Mouse (Mus musculus) hindbrain, embryonic 13.5 days (tissue): Measurements from ENCODE around the gene Igll1. TPM values are rescaled to one million over a fixed set of nuclear protein-coding genes. Genes with fewer than 3 reads are reported as not detected.
A peak's percentile ranks its signal among the peaks of the same experiment; 100 is the strongest.

ENCODE experiments used
- ATAC-seq: fragments of 200-750 bp; cut with Nextera tagmentation; 2 replicates; pipeline ENCODE4 v1.8.0; 2017; ENCODE audit warnings: moderate TSS enrichment; ENCODE audit not compliant: low FRiP score
- H3K27ac ChIP-seq: fragments of 300-500 bp; sonication (generic); 2 replicates; pipeline ENCODE4 v1.5.1; 2015; ENCODE audit warnings: inconsistent platforms, mild to moderate bottlenecking, moderate library complexity
- H3K27me3 ChIP-seq: fragments of 300-500 bp; sonication (generic); 2 replicates; pipeline ENCODE4 v1.6.1; 2015; ENCODE audit warnings: mild to moderate bottlenecking, inconsistent platforms
- H3K36me3 ChIP-seq: fragments of 300-500 bp; sonication (generic); 2 replicates; pipeline ENCODE4 v1.6.1; 2015; ENCODE audit warnings: mild to moderate bottlenecking, inconsistent platforms
- H3K4me1 ChIP-seq: fragments of 300-500 bp; sonication (generic); replicated peaks from 2 replicates; pipeline ENCODE4 v1.6.1; 2015; ENCODE audit warnings: inconsistent platforms
- H3K4me2 ChIP-seq: fragments of 300-500 bp; sonication (generic); 2 replicates; pipeline ENCODE4 v1.6.1; 2015; ENCODE audit warnings: inconsistent platforms, mild to moderate bottlenecking, moderate library complexity
- H3K4me3 ChIP-seq: fragments of 300-500 bp; sonication (generic); 2 replicates; pipeline ENCODE4 v1.5.1; 2015; ENCODE audit warnings: mild to moderate bottlenecking, inconsistent platforms
- H3K9ac ChIP-seq: fragments of 300-500 bp; sonication (generic); 2 replicates; pipeline ENCODE4 v1.6.1; 2015; ENCODE audit warnings: mild to moderate bottlenecking, inconsistent platforms
- H3K9me3 ChIP-seq: fragments of 300-500 bp; sonication (generic); 2 replicates; pipeline ENCODE4 v1.6.1; 2016; ENCODE audit warnings: inconsistent platforms
- WGBS: fragments of 180-500 bp; shearing (Covaris S2); methylation state at CpG from one replicate; pipeline ENCODE4 v1.1.7; 2015; 5-methylcytosine and 5-hydroxymethylcytosine counted together
- polyA plus RNA-seq: library from polyadenylated mRNA; unstranded; fragments of >200 nt; fragmentation: Nextera tagmentation; extraction: Ambion mirVana; gene quantifications from 2 replicates; pipeline ENCODE4 v1.2.1, GENCODE M21; 2015

Gene Igll1
- polyA plus RNA-seq, result 0.14 TPM in 1 of 2 replicates, not detected in the other

DNA sequence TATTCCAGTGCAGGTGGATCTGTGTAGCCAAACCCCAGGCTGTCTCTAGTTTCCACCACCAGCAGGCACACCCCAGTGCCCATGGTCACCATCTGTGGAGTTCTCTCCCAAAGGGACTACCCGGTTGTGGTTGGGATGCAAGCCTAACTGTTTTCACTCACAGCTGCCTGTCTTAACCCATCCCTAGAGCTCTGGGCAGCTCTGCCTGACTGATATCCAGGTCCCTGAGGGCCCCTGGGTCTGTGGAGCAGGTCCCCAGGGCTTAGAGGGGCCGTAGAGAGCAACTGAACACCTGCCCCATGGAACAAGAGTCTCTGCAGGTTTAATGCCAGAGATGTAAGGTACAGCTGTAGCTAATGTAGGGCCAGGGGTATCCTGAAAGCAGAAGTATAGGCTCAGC lies at the start of gene Igll1:
Igll1 (minus strand) TSS at position 8 of the 400 bp plus-strand sequence.
- Histone ChIP-seq H3K27ac (no peak within 1 kb of the TSS), H3K27me3 (no peaks in the 10 kb centered on the region), H3K4me3 (no peak within 1 kb of the TSS), H3K9me3 (no peaks in the 10 kb centered on the region), H3K36me3 (no peaks in the 10 kb centered on the region), H3K9ac (no peak within 1 kb of the TSS), H3K4me1 (no peaks in the 10 kb centered on the region), H3K4me2 (no peak within 1 kb of the TSS)
- WGBS, result 84% methylated on average over 2 of the region's 2 CpGs
- ATAC-seq, result no peak

GRCm38 (mm10) chr16:16913440-16913839 lies 49.7 kb upstream of the Igll1 start:
- ATAC-seq, result no peak
- Histone ChIP-seq H3K36me3 (peaks cover 97% of the 10 kb centered on the region), H3K4me3 (no peak overlapping the region), H3K27me3 (no peaks in the 10 kb centered on the region), H3K27ac (no peak overlapping the region), H3K4me1 (peaks cover 12% of the 10 kb centered on the region), H3K4me2 (no peak overlapping the region), H3K9me3 (no peaks in the 10 kb centered on the region), H3K9ac (no peak overlapping the region)
- 77% methylated on average over 1 of the region's 1 CpGs for WGBS

GRCm38 (mm10) chr16:16911641-16912597 lies 48.1 kb upstream of the Igll1 start:
- H3K4me3 ChIP-seq, result no peak overlapping the region
- H3K4me2 ChIP-seq, result no peak overlapping the region
- 28% methylated on average over 13 of the region's 13 CpGs for WGBS
- peaks cover 97% of the 10 kb centered on the region for H3K36me3 ChIP-seq
- ATAC-seq, result peak; percentile 86
- peak overlapping the region; percentile 84 for H3K27ac ChIP-seq
- peaks cover 12% of the 10 kb centered on the region for H3K4me1 ChIP-seq
- no peaks in the 10 kb centered on the region for H3K27me3 ChIP-seq
- H3K9ac ChIP-seq, result 0 out of 2 replicates have a peak overlapping the region, but pooled peaks have one; percentile 24
- H3K9me3 ChIP-seq, result no peaks in the 10 kb centered on the region

DNA sequence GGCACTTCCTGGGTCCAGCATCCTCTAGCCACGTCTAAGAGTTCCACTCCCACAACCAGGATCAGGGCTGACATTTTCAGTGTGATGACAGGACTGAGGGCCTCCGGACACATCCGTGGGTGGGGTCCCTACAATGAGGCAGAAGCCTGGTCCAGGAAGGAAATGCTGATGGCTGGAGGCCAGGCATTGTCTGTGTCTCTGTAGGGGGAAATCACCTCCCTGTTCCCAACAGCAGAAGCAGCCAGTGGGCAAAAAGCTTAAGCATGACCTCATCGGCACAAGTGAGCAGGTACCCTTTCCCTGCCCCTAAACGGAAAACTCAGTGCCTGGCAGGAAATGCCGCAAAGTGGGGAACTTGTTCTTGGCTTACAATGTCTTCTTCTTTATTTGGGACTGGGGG lies 44.0 kb upstream of the Igll1 start:
- Histone ChIP-seq H3K4me2 (no peak overlapping the region), H3K4me3 (no peak overlapping the region)
- no peak for ATAC-seq

GRCm38 (mm10) chr16:16903188-16903587 lies 39.4 kb upstream of the Igll1 start:
- Histone ChIP-seq H3K4me3 (no peak overlapping the region), H3K9ac (no peak overlapping the region), H3K27ac (no peak overlapping the region), H3K9me3 (no peaks in the 10 kb centered on the region), H3K27me3 (no peaks in the 10 kb centered on the region), H3K4me1 (peaks cover 10% of the 10 kb centered on the region), H3K36me3 (peaks cover 66% of the 10 kb centered on the region), H3K4me2 (no peak overlapping the region)
- WGBS, result 92% methylated on average over 5 of the region's 5 CpGs
- ATAC-seq, result no peak

More for the DNA sequence above, 44.0 kb upstream of the Igll1 start:
- Histone ChIP-seq H3K9me3 (no peaks in the 10 kb centered on the region), H3K27me3 (no peaks in the 10 kb centered on the region), H3K4me1 (peaks cover 12% of the 10 kb centered on the region), H3K36me3 (peaks cover 99% of the 10 kb centered on the region), H3K9ac (no peak overlapping the region), H3K27ac (no peak overlapping the region)
- WGBS, result 81% methylated on average over 6 of the region's 6 CpGs

DNA sequence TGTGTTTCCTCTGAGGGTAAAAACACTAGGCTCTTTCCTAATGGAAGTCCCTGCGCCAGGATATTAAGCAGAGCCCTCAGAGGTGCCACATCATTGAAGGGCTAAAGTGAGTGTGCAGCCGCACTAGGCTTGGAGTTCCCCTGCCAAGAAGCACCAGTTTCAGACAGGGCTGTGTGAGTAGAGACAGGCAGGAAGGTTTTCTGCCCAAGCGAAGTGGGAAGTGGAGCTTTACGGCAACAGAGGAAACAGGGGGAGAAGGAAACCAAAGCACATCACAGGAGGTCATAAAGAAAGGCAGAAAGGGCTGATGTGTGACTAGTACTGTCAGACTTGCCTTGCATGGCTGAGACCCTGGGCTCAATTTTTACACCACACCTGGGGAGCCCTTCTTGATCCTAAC lies 38.5 kb upstream of the Igll1 start:
- 89% methylated on average over 4 of the region's 4 CpGs for WGBS
- H3K36me3 ChIP-seq, result peaks cover 57% of the 10 kb centered on the region
- no peak for ATAC-seq
- no peak overlapping the region for H3K9ac ChIP-seq
- H3K4me1 ChIP-seq, result peaks cover 19% of the 10 kb centered on the region
- H3K27ac ChIP-seq, result no peak overlapping the region
- no peak overlapping the region for H3K4me3 ChIP-seq
- no peaks in the 10 kb centered on the region for H3K9me3 ChIP-seq
- no peak overlapping the region for H3K4me2 ChIP-seq
- no peaks in the 10 kb centered on the region for H3K27me3 ChIP-seq

DNA sequence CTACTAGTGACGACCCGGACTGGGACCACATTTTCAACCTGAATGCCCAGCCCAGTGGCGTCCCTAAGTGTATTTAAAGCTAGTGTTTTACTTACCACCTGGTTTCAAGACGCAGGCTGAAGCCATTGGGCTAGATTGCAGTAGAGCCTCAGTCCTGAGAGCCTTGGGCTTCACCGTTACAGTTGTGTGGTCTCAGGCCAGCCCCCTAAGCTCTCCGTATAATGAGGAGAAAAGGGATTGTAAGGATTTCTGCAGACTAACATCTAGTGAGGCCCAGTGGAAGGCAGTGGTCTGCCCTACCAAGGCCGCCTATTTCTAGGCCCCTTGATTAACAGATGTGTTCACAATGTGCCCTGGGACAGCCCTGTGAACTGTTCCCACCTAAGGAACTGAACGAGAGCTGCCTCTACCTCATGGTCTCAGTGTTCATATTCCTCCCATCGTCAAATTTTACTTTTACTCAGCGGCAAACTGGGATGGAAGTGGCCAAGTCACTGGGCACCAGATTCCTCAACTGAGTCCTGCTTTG lies 33.3 kb upstream of the Igll1 start:
- H3K9ac ChIP-seq, result peak overlapping the region; percentile 80
- H3K36me3 ChIP-seq, result peaks cover 27% of the 10 kb centered on the region
- no peaks in the 10 kb centered on the region for H3K27me3 ChIP-seq
- H3K27ac ChIP-seq, result peak overlapping the region; percentile 79
- peak; percentile 3; the same call in 1 of the 2 replicates for ATAC-seq
- WGBS, result 32% methylated on average over 10 of the region's 10 CpGs
- no peaks in the 10 kb centered on the region for H3K9me3 ChIP-seq
- H3K4me3 ChIP-seq, result peak overlapping the region; percentile 64
- peak overlapping the region; percentile 85 for H3K4me2 ChIP-seq
- peaks cover 30% of the 10 kb centered on the region for H3K4me1 ChIP-seq

DNA sequence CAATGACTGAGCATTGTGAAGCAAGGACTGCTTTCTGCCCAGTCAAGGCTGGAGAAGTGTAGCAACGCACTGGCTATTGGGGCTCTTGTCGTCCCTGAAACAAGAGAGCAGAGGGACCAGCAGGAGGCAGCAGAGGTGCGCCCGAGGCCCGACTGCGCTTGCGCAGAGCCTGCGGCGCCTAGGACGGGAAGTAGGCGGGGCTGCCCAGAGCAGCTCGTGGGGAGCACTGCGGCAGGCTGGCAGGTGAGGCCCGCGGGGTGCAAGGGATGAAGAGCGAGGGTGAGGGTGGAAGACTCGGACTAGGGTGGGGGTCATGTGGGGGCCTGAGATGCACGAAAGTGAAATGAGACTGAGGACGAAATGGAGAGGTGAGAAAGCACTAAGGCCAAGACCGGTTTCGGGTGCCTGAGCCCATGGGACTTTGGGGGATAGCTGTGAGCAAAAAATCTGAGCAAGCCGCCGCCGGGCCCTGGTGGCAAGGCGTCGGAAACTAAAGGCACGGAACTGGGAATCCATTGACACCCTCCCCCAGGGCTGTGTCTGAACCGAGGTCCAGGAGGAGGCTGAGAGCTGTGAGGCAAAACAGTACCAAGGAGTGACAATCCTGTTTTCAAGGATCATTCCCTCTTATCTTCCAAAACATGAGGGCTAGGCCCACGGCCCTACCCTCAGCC lies 32.7 kb upstream of the Igll1 start, which contains the start of gene Ppm1f:
Ppm1f (plus strand) TSS at position 88 of the 674 bp plus-strand sequence.
- H3K4me2 ChIP-seq, result peak within 1 kb of the TSS; percentile 85
- peak; percentile 93 for ATAC-seq
- H3K4me3 ChIP-seq, result peak within 1 kb of the TSS; percentile 64
- no peaks in the 10 kb centered on the region for H3K27me3 ChIP-seq
- WGBS, result under 1% methylated on average over 29 of the region's 29 CpGs
- peaks cover 30% of the 10 kb centered on the region for H3K4me1 ChIP-seq
- no peaks in the 10 kb centered on the region for H3K9me3 ChIP-seq
- H3K27ac ChIP-seq, result peak within 1 kb of the TSS; percentile 79
- H3K36me3 ChIP-seq, result peaks cover 30% of the 10 kb centered on the region
- H3K9ac ChIP-seq, result peak within 1 kb of the TSS; percentile 80

GRCm38 (mm10) chr16:16896015-16896381 lies 32.2 kb upstream of the Igll1 start:
- Histone ChIP-seq H3K27me3 (no peaks in the 10 kb centered on the region), H3K27ac (peak overlapping the region; percentile 79), H3K36me3 (peaks cover 36% of the 10 kb centered on the region), H3K9me3 (no peaks in the 10 kb centered on the region), H3K4me1 (peaks cover 30% of the 10 kb centered on the region), H3K4me3 (peak overlapping the region; percentile 64), H3K4me2 (peak overlapping the region; percentile 85), H3K9ac (peak overlapping the region; percentile 80)
- peak; percentile 87; the same call in 1 of the 2 replicates for ATAC-seq
- 33% methylated on average over 4 of the region's 4 CpGs for WGBS

DNA sequence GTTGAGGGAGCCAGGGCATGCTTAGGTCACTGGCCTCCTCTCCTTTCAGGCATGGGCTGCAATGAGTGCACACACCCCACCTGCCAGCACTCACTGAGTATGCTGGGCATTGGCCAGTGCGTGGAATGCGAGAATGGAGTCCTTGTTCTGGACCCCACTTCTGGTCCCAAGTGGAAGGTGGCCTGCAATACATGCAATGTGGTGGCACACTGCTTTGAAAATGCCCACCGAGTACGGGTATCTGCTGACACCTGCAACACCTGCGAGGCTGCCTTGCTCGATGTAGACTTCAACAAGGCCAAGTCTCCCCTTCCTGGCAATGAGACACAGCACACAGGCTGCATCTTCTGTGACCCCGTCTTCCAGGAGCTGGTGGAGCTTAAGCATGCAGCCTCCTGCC lies 28.6 kb upstream of the Igll1 start:
- Histone ChIP-seq H3K9me3 (no peaks in the 10 kb centered on the region), H3K36me3 (peaks cover 64% of the 10 kb centered on the region), H3K4me1 (peaks cover 11% of the 10 kb centered on the region), H3K4me2 (no peak overlapping the region), H3K9ac (no peak overlapping the region), H3K4me3 (no peak overlapping the region), H3K27ac (no peak overlapping the region), H3K27me3 (no peaks in the 10 kb centered on the region)
- ATAC-seq, result no peak
- 90% methylated on average over 7 of the region's 7 CpGs for WGBS

DNA sequence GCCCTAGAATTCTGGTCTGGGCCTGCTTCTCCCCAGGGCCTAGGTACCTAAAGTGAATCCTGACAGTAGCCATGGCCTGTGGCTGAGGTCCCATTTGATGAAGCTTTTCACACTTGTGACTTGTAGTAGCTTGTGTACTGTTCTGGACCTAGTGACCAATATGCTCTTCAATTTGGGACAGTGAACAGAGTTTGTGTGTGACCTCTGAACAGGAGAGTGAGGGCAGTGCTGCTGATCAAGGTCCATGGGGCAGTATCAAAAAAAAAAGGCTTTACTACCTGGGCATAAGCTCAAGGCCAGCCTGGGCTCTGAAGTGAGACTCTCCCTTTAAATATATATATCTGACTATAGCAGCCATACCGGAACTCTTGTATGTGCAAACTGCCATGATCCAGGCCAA lies 24.6 kb upstream of the Igll1 start:
- H3K4me3 ChIP-seq, result no peak overlapping the region
- no peaks in the 10 kb centered on the region for H3K9me3 ChIP-seq
- no peak overlapping the region for H3K4me2 ChIP-seq
- no peaks in the 10 kb centered on the region for H3K27me3 ChIP-seq
- no peak for ATAC-seq
- 95% methylated on average over 1 of the region's 1 CpGs for WGBS
- H3K36me3 ChIP-seq, result peaks cover 100% of the 10 kb centered on the region
- no peaks in the 10 kb centered on the region for H3K4me1 ChIP-seq
- H3K9ac ChIP-seq, result no peak overlapping the region
- H3K27ac ChIP-seq, result no peak overlapping the region

DNA sequence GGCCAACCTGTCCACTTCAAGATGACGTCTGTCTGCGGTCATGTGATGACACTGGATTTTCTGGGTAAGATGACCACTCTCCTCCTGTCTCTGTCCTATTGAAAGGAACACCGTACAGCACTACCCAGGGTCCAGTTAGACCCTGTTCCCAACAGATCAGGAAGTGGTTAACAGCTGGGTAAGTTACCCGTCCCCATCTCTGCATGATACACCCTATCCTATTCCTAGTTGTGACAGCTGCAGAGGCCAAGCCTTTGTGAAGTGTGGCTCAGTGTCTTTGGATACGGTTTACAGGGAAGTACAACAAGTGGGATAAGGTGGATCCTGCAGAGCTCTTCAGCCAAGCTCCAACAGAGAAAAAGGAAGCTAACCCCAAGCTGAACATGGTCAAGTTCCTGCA lies 15.2 kb upstream of the Igll1 start:
- no peaks in the 10 kb centered on the region for H3K4me1 ChIP-seq
- H3K9ac ChIP-seq, result no peak overlapping the region
- no peak overlapping the region for H3K27ac ChIP-seq
- no peak overlapping the region for H3K4me2 ChIP-seq
- ATAC-seq, result no peak
- WGBS, result 91% methylated on average over 5 of the region's 5 CpGs
- no peak overlapping the region for H3K4me3 ChIP-seq
- H3K9me3 ChIP-seq, result 0 out of 2 replicates have a peak, but pooled peaks cover 4% of the 10 kb centered on the region
- H3K36me3 ChIP-seq, result peaks cover 92% of the 10 kb centered on the region
- H3K27me3 ChIP-seq, result no peaks in the 10 kb centered on the region
